Mouse (Mus musculus) small intestine, adult 2 months (tissue): ENCODE measurements at regions not wholly inside any gene's neighbourhood (a gene's known extent, or its start where the extent isn't known, plus 50 kb on each side); places are given as distances from the start of the nearest gene placed in this dataset.

Source experiments
- CTCF ChIP-seq: fragments of 200-500 bp; IDR thresholded peaks from 2 replicates; pipeline ENCODE4 v1.5.1; 2012; ENCODE audit warnings: low read depth, mild to moderate bottlenecking, control low read depth, inconsistent platforms, low read length, moderate library complexity, mixed read lengths; ENCODE audit not compliant: insufficient replicate concordance, insufficient read length; ENCODE audit errors: extremely low read depth
- POLR2A ChIP-seq: fragments of 200-500 bp; IDR thresholded peaks from 2 replicates; pipeline ENCODE4 v1.6.1; 2012; ENCODE audit warnings: low read depth, mild to moderate bottlenecking, control low read depth, inconsistent platforms, low read length, moderate library complexity

- TF ChIP-seq CTCF, result no peak
- TF ChIP-seq POLR2A, result no peak
Measured at GRCm38 (mm10) chr8:115788421-115788820, 80.8 kb upstream of the Maf start.
